Mouse (Mus musculus) cerebral cortex, adult 2 months (tissue): ENCODE results near the gene Commd1.

Experiments used
- WGBS: fragments of 180-500 bp; shearing (Covaris S2); methylation state at CpG from one replicate; pipeline ENCODE4 v1.1.7; 2018; 5-methylcytosine and 5-hydroxymethylcytosine counted together

Commd1 gene

GRCm38 (mm10) chr11:22859301-22859632 is 122.9 kb downstream of the Commd1 start:
- WGBS: under 1% methylated on average over 39 of the region's 41 CpGs

GRCm38 (mm10) chr11:22858441-22859300 is 123.5 kb downstream of the Commd1 start:
- 6% methylated on average over 50 of the region's 50 CpGs for WGBS

- 28% methylated on average over 25 of the region's 25 CpGs for WGBS
These were observed 124.3 kb downstream of the Commd1 start for GRCm38 (mm10) chr11:22857705-22858440.

- WGBS: 73% methylated on average over 5 of the region's 5 CpGs
These were observed 125.0 kb downstream of the Commd1 start for GRCm38 (mm10) chr11:22857106-22857704.

- 70% methylated on average over 3 of the region's 3 CpGs for WGBS
These were observed 125.7 kb downstream of the Commd1 start for GRCm38 (mm10) chr11:22856371-22856965.

GRCm38 (mm10) chr11:22854571-22854970 is 127.6 kb downstream of the Commd1 start:
- WGBS: 82% methylated on average over 4 of the region's 4 CpGs

- WGBS: 55% methylated on average over 2 of the region's 2 CpGs
These were observed 128.6 kb downstream of the Commd1 start for GRCm38 (mm10) chr11:22853477-22854157.

GRCm38 (mm10) chr11:22852510-22852909 is 129.7 kb downstream of the Commd1 start:
- WGBS: 78% methylated on average over 1 of the region's 1 CpGs

GRCm38 (mm10) chr11:22851416-22851815 is 130.8 kb downstream of the Commd1 start:
- WGBS: 46% methylated on average over 4 of the region's 4 CpGs

- 67% methylated on average over 4 of the region's 4 CpGs for WGBS
These were observed 132.1 kb downstream of the Commd1 start for GRCm38 (mm10) chr11:22850077-22850476.

GRCm38 (mm10) chr11:22848649-22849195 is 133.5 kb downstream of the Commd1 start:
- WGBS: 81% methylated on average over 5 of the region's 5 CpGs

- 65% methylated on average over 8 of the region's 8 CpGs for WGBS
These were observed 134.2 kb downstream of the Commd1 start for GRCm38 (mm10) chr11:22847732-22848648.

- WGBS: 79% methylated on average over 8 of the region's 8 CpGs
These were observed 135.0 kb downstream of the Commd1 start for GRCm38 (mm10) chr11:22846960-22847731.
